Mouse (Mus musculus) gastrocnemius, postnatal 14 days (tissue): ENCODE results near the gene Psma7. TPM values are rescaled to one million over a fixed set of nuclear protein-coding genes. Genes with fewer than 3 reads are reported as not detected.
A peak's percentile ranks its signal among the peaks of the same experiment; 100 is the strongest.

Source experiments
- DNase-seq: peaks from one replicate; pipeline ENCODE4 v3.0.0; 2021; ENCODE audit warnings: mixed read lengths
- intact Hi-C: fragments of 180-260 bp; cut with DNase I; formaldehyde crosslinking; loops from one replicate; pipeline ENCODE4 v1.15.1; 2025; ENCODE audit warnings: low total_unique reads
- long read RNA-seq, 2 experiments: library from polyadenylated mRNA; stranded (forward); transcript quantifications; one replicate each; pipeline ENCODE4 v2.0.0; 2021
- total RNA-seq, 2 experiments: library from RNA; stranded (reverse); gene quantifications; 2 replicates each; pipeline ENCODE4 v1.2.3; 2021

Psma7 gene
- 100 to 1,000 TPM; 130 to 143 TPM for total RNA-seq
- long read RNA-seq, experiment 1, transcript Psma7-201 (7 exons, 914 nt) = major isoform, 135 of 189 reads
- long read RNA-seq, experiment 1, partial matches to known transcripts = 50 of 189 reads
- long read RNA-seq, experiment 1, other reads (novel, unspliced or antisense) = 3 of 189 reads
- long read RNA-seq, experiment 2, transcript Psma7-201 (7 exons, 914 nt) = major isoform, 140 of 197 reads
- long read RNA-seq, experiment 2, partial matches to known transcripts = 49 of 197 reads
- long read RNA-seq, experiment 2, other reads (novel, unspliced or antisense) = 8 of 197 reads

- DNase-seq = peak; percentile 91
- intact Hi-C loops = no loop called here
These were observed at the start of gene Psma7, which contains the start of gene Ss18l1 for GRCm38 (mm10) chr2:180042256-180042857. Gene Psma7, minus strand, starts transcription at chr2:180042433. Gene Ss18l1, plus strand, starts transcription at chr2:180042509.

GRCm38 (mm10) chr2:180090285-180090684, 48.1 kb upstream of the Psma7 start:
- DNase-seq = no peak
- intact Hi-C loops = no loop called here

GRCm38 (mm10) chr2:180087472-180087871, 45.2 kb upstream of the Psma7 start:
- intact Hi-C loops = no loop called here
- no peak for DNase-seq

GRCm38 (mm10) chr2:180086637-180087027, 44.4 kb upstream of the Psma7 start:
- intact Hi-C loops = no loop called here
- DNase-seq = no peak

- no peak for DNase-seq
- intact Hi-C loops = no loop called here
These were observed 43.8 kb upstream of the Psma7 start for GRCm38 (mm10) chr2:180085926-180086636.

GRCm38 (mm10) chr2:180084565-180084964, 42.3 kb upstream of the Psma7 start:
- intact Hi-C loops = no loop called here
- DNase-seq = no peak

- DNase-seq = no peak
- intact Hi-C loops = no loop called here
These were observed 40.8 kb upstream of the Psma7 start for GRCm38 (mm10) chr2:180083063-180083462.

GRCm38 (mm10) chr2:180080680-180081079, 38.4 kb upstream of the Psma7 start:
- intact Hi-C loops = loop anchor here (2.0 kb wide), 1 partner anchor 76 kb away; no protein-coding TSS in a partner anchor
- DNase-seq = no peak

GRCm38 (mm10) chr2:180077622-180078021, 35.4 kb upstream of the Psma7 start:
- intact Hi-C loops = no loop called here
- DNase-seq = no peak

GRCm38 (mm10) chr2:180072886-180073285, 30.7 kb upstream of the Psma7 start:
- no peak for DNase-seq
- intact Hi-C loops = no loop called here

GRCm38 (mm10) chr2:180071671-180072070, 29.4 kb upstream of the Psma7 start:
- intact Hi-C loops = no loop called here
- DNase-seq = no peak

GRCm38 (mm10) chr2:180070481-180071453, 28.5 kb upstream of the Psma7 start, which contains the start of gene Mtg2:
Gene Mtg2, plus strand, starts transcription at chr2:180070588.
- intact Hi-C loops = no loop called here

GRCm38 (mm10) chr2:180069770-180070480, 27.7 kb upstream of the Psma7 start:
- no peak for DNase-seq
- intact Hi-C loops = no loop called here

More at GRCm38 (mm10) chr2:180070481-180071453, 28.5 kb upstream of the Psma7 start, which contains the start of gene Mtg2:
- DNase-seq = peak; percentile 95

- intact Hi-C loops = no loop called here
- no peak for DNase-seq
These were observed 21.3 kb upstream of the Psma7 start for GRCm38 (mm10) chr2:180063338-180064131.

- no peak for DNase-seq
- intact Hi-C loops = no loop called here
These were observed 10.8 kb upstream of the Psma7 start for GRCm38 (mm10) chr2:180053001-180053400.

GRCm38 (mm10) chr2:180051986-180052733, 9.9 kb upstream of the Psma7 start:
- DNase-seq = no peak
- intact Hi-C loops = loop anchor here (2.0 kb wide), 1 partner anchor 135 kb away; no protein-coding TSS in a partner anchor

GRCm38 (mm10) chr2:180050986-180051385, 8.8 kb upstream of the Psma7 start:
- DNase-seq = peak; percentile 80
- intact Hi-C loops = loop anchor here (2.0 kb wide), 1 partner anchor 134 kb away; no protein-coding TSS in a partner anchor
